Mouse (Mus musculus) ES-E14 (cell line): ENCODE results near the gene Prpf40b.

ENCODE experiments used
- CHD2 ChIP-seq: IDR thresholded peaks from 2 replicates; pipeline ENCODE4 v1.6.1; 2014; ENCODE audit warnings: mild to moderate bottlenecking, low read depth, low read length, inconsistent platforms
- HCFC1 ChIP-seq: IDR thresholded peaks from 2 replicates; pipeline ENCODE4 v1.6.1; 2012; ENCODE audit warnings: low read length, inconsistent platforms, borderline replicate concordance; ENCODE audit not compliant: insufficient read depth
- MAFK ChIP-seq: IDR thresholded peaks from 2 replicates; pipeline ENCODE4 v1.6.1; 2014; ENCODE audit warnings: mild to moderate bottlenecking, low read depth, low read length, inconsistent platforms; ENCODE audit not compliant: insufficient read depth
- ZC3H11A ChIP-seq: IDR thresholded peaks from 2 replicates; pipeline ENCODE4 v1.6.1; 2012; ENCODE audit warnings: low read depth, mild to moderate bottlenecking, inconsistent platforms, low read length, borderline replicate concordance

GRCm38 (mm10) chr15:99294287-99294686 is 600 bp upstream of the Prpf40b start:
- TF ChIP-seq MAFK (no peak), HCFC1 (no peak), ZC3H11A (no peak), CHD2 (no peak)
